Mouse (Mus musculus) hindbrain, postnatal 0 days (tissue): ENCODE results near the gene Ooep. TPM values are rescaled to one million over a fixed set of nuclear protein-coding genes. Genes with fewer than 3 reads are reported as not detected.
A peak's percentile ranks its signal among the peaks of the same experiment; 100 is the strongest.
"Not testable (repeated sequence)": the region's sequence is repeated elsewhere in the genome, so short reads cannot be mapped to it uniquely, and the experiment has no call there.

Experiments
- ATAC-seq: fragments of 200-750 bp; cut with Nextera tagmentation; 2 replicates; pipeline ENCODE4 v1.8.0; 2017; ENCODE audit warnings: mild to moderate bottlenecking, moderate TSS enrichment, moderate library complexity
- DNase-seq: peaks from one replicate; pipeline ENCODE4 v3.0.0-alpha.2; 2015; ENCODE audit warnings: low spot score
- H3K27ac ChIP-seq: fragments of 300-500 bp; sonication (generic); 2 replicates; pipeline ENCODE4 v1.5.1; 2014; ENCODE audit warnings: mild to moderate bottlenecking
- H3K27me3 ChIP-seq: fragments of 300-500 bp; sonication (generic); 2 replicates; pipeline ENCODE4 v1.6.1; 2014; ENCODE audit warnings: low read length, mixed read lengths; ENCODE audit not compliant: insufficient read depth
- H3K36me3 ChIP-seq: fragments of 300-500 bp; sonication (generic); 2 replicates; pipeline ENCODE4 v1.6.1; 2014; ENCODE audit warnings: low read length, mixed read lengths; ENCODE audit not compliant: insufficient read depth
- H3K4me1 ChIP-seq: fragments of 300-500 bp; sonication (generic); 2 replicates; pipeline ENCODE4 v1.6.1; 2014; ENCODE audit warnings: antibody characterized with exemption, low read length, mixed read lengths; ENCODE audit not compliant: insufficient read depth
- H3K4me2 ChIP-seq: fragments of 300-500 bp; sonication (generic); 2 replicates; pipeline ENCODE4 v1.6.1; 2014; ENCODE audit warnings: low read depth, mild to moderate bottlenecking, low read length, moderate library complexity, mixed read lengths
- H3K4me3 ChIP-seq: fragments of 300-500 bp; sonication (generic); 2 replicates; pipeline ENCODE4 v1.5.1; 2014; ENCODE audit warnings: low read length
- H3K9ac ChIP-seq: fragments of 300-500 bp; sonication (generic); replicated peaks from 2 replicates; pipeline ENCODE4 v1.6.1; 2014; ENCODE audit warnings: mild to moderate bottlenecking, low read length, moderate library complexity, mixed read lengths
- H3K9me3 ChIP-seq: fragments of 300-500 bp; sonication (generic); 2 replicates; pipeline ENCODE4 v1.6.1; 2016; ENCODE audit warnings: low read length, mixed read lengths
- CTCF ChIP-seq: IDR thresholded peaks from 2 replicates; pipeline ENCODE4 v1.5.1; 2016; ENCODE audit warnings: antibody characterized with exemption, control low read depth, low read depth
- WGBS: fragments of 180-500 bp; shearing (Covaris S2); extraction: QIAGEN DNeasy Blood & Tissue Kit; methylation state at CpG from one replicate; pipeline ENCODE4 v1.1.7; 2014; 5-methylcytosine and 5-hydroxymethylcytosine counted together
- polyA plus RNA-seq: library from polyadenylated mRNA; unstranded; fragments of >200 nt; fragmentation: Nextera tagmentation; extraction: Ambion mirVana; gene quantifications from 2 replicates; pipeline ENCODE4 v1.2.1, GENCODE M21; 2015
- total RNA-seq: library from RNA; depleted of rRNA; stranded (reverse); fragments of >200 nt; gene quantifications from 2 replicates; pipeline ENCODE4 v1.2.3, GENCODE M21; 2014

Ooep gene
- total and polyA plus RNA-seq, 2 experiments from 2014 or later, result 2.9 to 4.5 TPM

GRCm38 (mm10) chr9:78358053-78358452, 20.5 kb downstream of the Ooep start:
- ATAC-seq, result peak; percentile 61; the same call in 1 of the 2 replicates

DNA sequence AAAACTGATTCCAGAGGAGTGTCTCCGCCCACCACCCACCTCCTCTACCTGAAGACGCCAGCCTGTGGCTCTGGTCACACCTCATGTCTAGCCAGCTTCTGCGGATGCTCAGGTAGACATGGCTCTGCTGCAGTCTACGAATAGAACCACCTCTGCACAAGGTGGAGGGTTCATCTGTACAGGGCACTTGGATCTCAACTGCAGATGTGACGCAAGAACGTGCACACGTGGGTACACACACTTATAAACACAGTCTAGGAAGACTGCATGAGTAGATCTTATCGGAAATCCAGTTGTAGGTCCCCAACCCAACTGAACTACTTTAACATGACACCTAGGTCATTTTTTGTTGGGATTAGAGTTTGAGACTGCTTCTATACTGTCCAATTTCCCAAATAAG, 22.9 kb downstream of the Ooep start, which contains the start of gene Gsta2:
Gsta2 (minus strand) TSS at position 178 of the 400 bp plus-strand sequence.
- WGBS, result 92% methylated on average over 8 of the region's 8 CpGs
- no peak within 1 kb of the TSS for H3K4me2 ChIP-seq
- TF ChIP-seq CTCF, result no peak

More at GRCm38 (mm10) chr9:78358053-78358452, 20.5 kb downstream of the Ooep start:
- no peak overlapping the region for H3K27ac ChIP-seq
- TF ChIP-seq CTCF, result peak; percentile 69
- no peaks in the 10 kb centered on the region for H3K27me3 ChIP-seq
- no peak overlapping the region for H3K4me3 ChIP-seq
- no peak overlapping the region for H3K9ac ChIP-seq
- WGBS, result 20% methylated on average over 9 of the region's 9 CpGs
- peak; percentile 71 for DNase-seq
- H3K9me3 ChIP-seq, result no peaks in the 10 kb centered on the region
- no peaks in the 10 kb centered on the region for H3K36me3 ChIP-seq
- H3K4me1 ChIP-seq, result no peaks in the 10 kb centered on the region
- no peak overlapping the region for H3K4me2 ChIP-seq

GRCm38 (mm10) chr9:78354665-78355578, 23.6 kb downstream of the Ooep start:
- Histone ChIP-seq H3K4me2 (no peak overlapping the region), H3K4me3 (no peak overlapping the region), H3K27ac (no peak overlapping the region), H3K27me3 (no peaks in the 10 kb centered on the region), H3K36me3 (no peaks in the 10 kb centered on the region), H3K9me3 (no peaks in the 10 kb centered on the region), H3K9ac (no peak overlapping the region), H3K4me1 (no peaks in the 10 kb centered on the region)
- ATAC-seq (no peak), DNase-seq (no peak)
- no peak for TF ChIP-seq CTCF
- WGBS, result 78% methylated on average over 11 of the region's 11 CpGs

More for the DNA sequence above, 22.9 kb downstream of the Ooep start, which contains the start of gene Gsta2:
- no peaks in the 10 kb centered on the region for H3K4me1 ChIP-seq
- DNase-seq, result no peak
- ATAC-seq, result no peak
- H3K9ac ChIP-seq, result no peak within 1 kb of the TSS
- no peaks in the 10 kb centered on the region for H3K9me3 ChIP-seq
- no peaks in the 10 kb centered on the region for H3K27me3 ChIP-seq
- H3K36me3 ChIP-seq, result no peaks in the 10 kb centered on the region
- no peak within 1 kb of the TSS for H3K27ac ChIP-seq
- no peak within 1 kb of the TSS for H3K4me3 ChIP-seq

DNA sequence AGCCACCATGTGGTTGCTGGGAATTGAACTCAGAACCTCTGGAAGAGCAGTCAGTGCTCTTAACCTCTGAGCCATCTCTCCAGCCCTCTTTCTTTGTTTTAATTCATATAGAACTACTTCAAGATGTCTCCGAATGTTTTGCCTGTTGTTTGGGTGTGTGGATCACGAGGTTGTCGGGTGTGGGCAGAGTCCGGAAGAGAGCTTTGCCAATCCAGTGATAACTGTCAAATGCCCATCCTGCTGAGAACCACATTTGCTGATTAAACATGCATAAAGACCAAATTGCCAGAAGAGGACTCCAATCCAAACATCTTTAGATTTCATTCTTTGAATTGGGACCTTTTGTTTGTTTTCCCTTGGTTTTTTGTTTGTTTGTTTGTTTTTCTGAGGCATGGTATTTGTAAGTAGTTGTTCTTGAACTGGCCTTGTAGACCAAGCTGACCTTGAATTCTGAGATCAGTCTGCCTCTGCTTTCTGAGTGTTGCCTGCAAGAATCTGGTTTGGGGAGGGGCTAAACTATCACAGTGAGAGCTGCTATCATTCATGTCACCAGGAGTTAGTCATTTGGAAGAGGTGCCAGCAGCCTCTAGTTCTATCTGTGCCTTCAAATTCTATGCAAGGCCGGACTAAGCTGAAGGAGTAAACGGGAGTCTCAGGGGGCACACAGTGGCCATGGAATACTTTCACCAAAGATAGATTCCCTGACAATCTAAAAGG, 26.9 kb downstream of the Ooep start:
- Histone ChIP-seq H3K27ac (no peak overlapping the region), H3K4me2 (no peak overlapping the region), H3K27me3 (no peaks in the 10 kb centered on the region), H3K4me3 (no peak overlapping the region), H3K9ac (no peak overlapping the region), H3K4me1 (no peaks in the 10 kb centered on the region), H3K36me3 (no peaks in the 10 kb centered on the region), H3K9me3 (no peaks in the 10 kb centered on the region)
- TF ChIP-seq CTCF, result no peak
- 83% methylated on average over 6 of the region's 6 CpGs for WGBS
- DNase-seq, result no peak
- ATAC-seq, result no peak

GRCm38 (mm10) chr9:78350007-78350406, 28.5 kb downstream of the Ooep start:
- H3K4me3 ChIP-seq, ATAC-seq, H3K27me3 ChIP-seq: not testable (repeated sequence)

GRCm38 (mm10) chr9:78349141-78349540, 29.4 kb downstream of the Ooep start:
- H3K27me3 ChIP-seq, H3K27ac ChIP-seq, H3K9me3 ChIP-seq, ATAC-seq, H3K4me3 ChIP-seq, H3K9ac ChIP-seq, DNase-seq, H3K36me3 ChIP-seq, H3K4me2 ChIP-seq, H3K4me1 ChIP-seq: not testable (repeated sequence)
- 73% methylated on average over 3 of the region's 3 CpGs for WGBS

More at GRCm38 (mm10) chr9:78350007-78350406, 28.5 kb downstream of the Ooep start:
- H3K9ac ChIP-seq, H3K4me1 ChIP-seq, DNase-seq, H3K9me3 ChIP-seq, H3K27ac ChIP-seq, H3K36me3 ChIP-seq, H3K4me2 ChIP-seq: not testable (repeated sequence)

- not testable (repeated sequence) for H3K4me3 ChIP-seq, H3K36me3 ChIP-seq, H3K4me1 ChIP-seq, H3K27ac ChIP-seq, H3K4me2 ChIP-seq, H3K9me3 ChIP-seq, ATAC-seq, H3K27me3 ChIP-seq, H3K9ac ChIP-seq, DNase-seq
- 71% methylated on average over 6 of the region's 6 CpGs for WGBS
These were observed 30.1 kb downstream of the Ooep start for GRCm38 (mm10) chr9:78348206-78349004.
